Mouse (Mus musculus) Patski (cell line): ENCODE data around the gene Fam222a. TPM values are rescaled to one million over a fixed set of nuclear protein-coding genes. Genes with fewer than 3 reads are reported as not detected.
A peak's percentile ranks its signal among the peaks of the same experiment; 100 is the strongest.

Source experiments
- ATAC-seq: fragments of 100-300 bp; one replicate; pipeline ENCODE4 v1.8.0; 2021
- CTCF ChIA-PET: fragments of 350-600 bp; sonication (Branson Sonifier 250); formaldehyde crosslinking; loops from one replicate; lab custom pipeline; 2022; ENCODE audit warnings: inconsistent platforms; lab: Charles Lee
- POLR2A ChIA-PET: fragments of 350-600 bp; sonication (Branson Sonifier 250); formaldehyde crosslinking; loops from one replicate; lab custom pipeline; 2022; ENCODE audit warnings: antibody characterized with exemption, inconsistent platforms; lab: Charles Lee
- DNase-seq: peaks from one replicate; pipeline ENCODE4 v3.0.0-alpha.2; 2011; ENCODE audit warnings: low read depth, low spot score
- H3K27me3 ChIP-seq: fragments of 371-371 bp; one replicate; pipeline ENCODE4 v1.5.1; 2021
- CTCF ChIP-seq: fragments of 100-300 bp; IDR thresholded peaks from one replicate; pipeline ENCODE4 v1.5.1; 2021
- in situ Hi-C: fragments of 300-500 bp; cut with MboI; formaldehyde crosslinking; loops from 3 replicates; pipeline ENCODE4 v1.11.1; 2018; ENCODE audit warnings: low pct_unique_long_range_greater_than_20kb, mixed read lengths
- polyA plus RNA-seq: library from polyadenylated mRNA; unstranded; gene quantifications from one replicate; pipeline ENCODE4 v1.2.3, GENCODE M21; 2021

Fam222a gene
- polyA plus RNA-seq, 1 experiment from 2014 or later, result 2.1 TPM

DNA sequence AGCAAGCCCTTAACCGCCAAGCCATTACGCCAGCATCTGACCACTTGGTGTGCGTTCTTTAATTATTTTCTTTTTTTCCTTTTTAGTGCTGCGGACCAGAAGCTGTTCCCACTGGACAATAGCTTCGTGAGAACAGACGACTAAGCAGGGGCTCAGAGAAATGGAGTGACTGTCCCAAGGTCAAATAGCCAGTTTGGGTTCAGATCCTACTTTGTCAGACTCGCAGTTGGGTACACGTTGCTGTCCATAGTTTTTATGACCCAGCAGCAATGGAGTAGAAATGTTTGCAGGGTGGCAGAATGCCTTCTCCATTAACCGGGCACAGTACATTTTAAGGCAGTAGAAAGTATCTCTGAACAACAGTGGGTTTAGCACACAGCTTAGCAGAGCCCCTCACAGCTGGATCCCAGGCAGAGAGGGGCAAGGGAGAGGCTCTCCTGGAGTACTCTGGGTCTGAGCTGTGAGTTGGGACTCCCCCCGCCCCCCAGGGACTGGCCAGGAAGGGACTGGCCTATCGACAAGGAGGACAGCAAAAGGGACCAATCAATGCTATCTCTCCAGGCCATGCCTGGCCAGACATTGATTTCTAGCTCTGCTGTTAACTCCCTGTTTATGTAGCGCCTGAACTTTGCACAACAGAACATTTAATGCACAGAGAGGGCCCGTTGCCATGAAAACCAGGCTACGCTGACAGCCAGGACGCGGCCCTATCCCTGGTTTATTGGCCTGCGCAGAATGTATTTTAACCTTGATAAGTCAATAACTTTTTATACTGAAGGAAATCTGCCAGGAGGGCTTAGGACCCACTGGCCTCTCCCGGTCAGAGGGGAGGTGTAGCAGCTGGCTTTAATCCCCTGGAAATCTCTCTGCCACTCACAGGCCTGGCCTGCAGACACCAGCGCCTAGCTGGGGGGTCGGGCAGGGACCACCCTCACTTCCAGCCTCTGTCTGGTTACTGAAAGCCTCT lies 9.8 kb upstream of the Fam222a start:
- ChIA-PET CTCF (no interaction called here), POLR2A (interaction anchor here (1.0 kb wide), 1 partner anchor 10 kb away, joined by 3 read pairs; no protein-coding TSS in a partner anchor)
- ATAC-seq, result no peak
- in situ Hi-C loops, result no loop called here
- no peak for TF ChIP-seq CTCF
- no peak for DNase-seq
- H3K27me3 ChIP-seq, result peaks cover 12% of the 10 kb centered on the region

DNA sequence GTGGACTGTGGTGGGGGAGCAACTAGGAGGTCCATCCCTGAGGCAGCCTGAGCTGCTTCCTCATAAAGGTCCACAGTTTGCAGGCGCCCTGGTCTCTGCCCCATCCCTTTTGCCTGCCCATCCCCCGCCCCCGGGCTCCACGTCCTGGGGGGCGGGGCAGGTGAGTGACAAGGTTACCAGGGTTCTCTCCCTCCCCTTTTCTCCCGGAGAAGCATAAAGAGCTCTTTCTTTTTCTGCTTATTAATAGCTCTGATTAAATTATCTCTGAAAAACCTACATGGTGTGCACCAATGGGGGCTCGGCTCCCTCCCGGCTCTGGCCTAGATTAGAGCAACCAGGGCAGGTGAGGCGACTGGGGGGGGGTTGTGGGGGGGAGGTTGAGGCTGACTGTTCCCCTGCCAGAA lies 7.3 kb upstream of the Fam222a start:
- DNase-seq (no peak), ATAC-seq (no peak)
- ChIA-PET CTCF (interaction anchor here (1.3 kb wide), 1 partner anchor 43 kb away, joined by 4 read pairs; no protein-coding TSS in a partner anchor), POLR2A (no interaction called here)
- no peak for TF ChIP-seq CTCF
- peaks cover 12% of the 10 kb centered on the region for H3K27me3 ChIP-seq
- in situ Hi-C loops, result loop anchor here (5.0 kb wide), 1 partner anchor 98 kb away; no protein-coding TSS in a partner anchor

DNA sequence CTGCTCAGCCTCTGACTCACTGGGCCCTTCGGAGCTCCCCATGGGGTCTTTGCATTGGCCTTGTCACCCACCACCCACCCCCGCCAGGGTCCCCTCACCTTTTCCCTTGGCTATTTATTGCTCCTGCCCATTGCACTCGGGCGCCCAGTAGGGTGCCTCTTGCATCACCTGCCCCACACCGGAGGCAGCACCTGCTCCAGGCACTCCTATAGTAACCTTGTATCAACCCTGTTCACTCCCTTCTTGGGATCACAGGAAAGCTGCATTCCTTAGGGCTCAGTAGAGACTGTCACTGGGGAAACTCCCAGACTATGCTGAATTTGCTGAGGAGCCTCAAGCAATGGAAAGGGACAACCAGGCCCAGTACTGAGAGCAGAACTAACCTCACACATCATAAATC lies 6.9 kb upstream of the Fam222a start:
- TF ChIP-seq CTCF, result no peak
- H3K27me3 ChIP-seq, result peaks cover 12% of the 10 kb centered on the region
- ChIA-PET POLR2A (no interaction called here), CTCF (no interaction called here)
- DNase-seq (no peak), ATAC-seq (no peak)
- in situ Hi-C loops, result loop anchor here (5.0 kb wide), 1 partner anchor 99 kb away; no protein-coding TSS in a partner anchor

GRCm38 (mm10) chr5:114563994-114564393 lies 3.8 kb upstream of the Fam222a start:
- TF ChIP-seq CTCF, result no peak
- H3K27me3 ChIP-seq, result peaks cover 4% of the 10 kb centered on the region
- POLR2A ChIA-PET, result no interaction called here
- no peak for DNase-seq
- ATAC-seq, result no peak
- in situ Hi-C loops, result loop anchor here (5.0 kb wide), 1 partner anchor 102 kb away; no protein-coding TSS in a partner anchor
- CTCF ChIA-PET, result no interaction called here

- no peaks in the 10 kb centered on the region for H3K27me3 ChIP-seq
- POLR2A ChIA-PET, result no interaction called here
- CTCF ChIA-PET, result no interaction called here
- DNase-seq, result no peak
- in situ Hi-C loops, result no loop called here
- no peak for ATAC-seq
- TF ChIP-seq CTCF, result no peak
These were observed 2.5 kb upstream of the Fam222a start for GRCm38 (mm10) chr5:114565305-114565704.

DNA sequence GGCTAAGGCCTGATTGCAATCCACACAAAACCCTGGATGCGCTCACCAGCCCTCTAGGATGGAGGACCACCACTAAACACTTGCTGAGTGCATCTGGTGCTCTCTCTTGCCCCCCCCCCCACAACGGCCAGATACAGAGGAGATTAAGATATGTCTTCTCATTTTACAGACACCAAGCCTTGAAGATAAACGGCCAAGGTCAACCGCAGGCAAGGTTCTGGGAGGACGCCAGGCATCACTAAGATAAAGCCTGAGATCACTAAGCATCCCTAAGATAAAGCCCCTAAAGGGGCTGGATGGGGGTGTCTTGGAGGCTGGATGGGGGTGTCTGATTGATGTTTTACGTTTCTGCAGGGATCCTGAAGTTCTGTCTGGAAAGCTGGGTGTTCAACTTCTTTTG lies 2.1 kb upstream of the Fam222a start:
- TF ChIP-seq CTCF, result no peak
- in situ Hi-C loops, result no loop called here
- CTCF ChIA-PET, result no interaction called here
- ATAC-seq, result no peak
- H3K27me3 ChIP-seq, result no peaks in the 10 kb centered on the region
- POLR2A ChIA-PET, result no interaction called here
- DNase-seq, result no peak

GRCm38 (mm10) chr5:114566461-114566860 lies 1.4 kb upstream of the Fam222a start:
- no peak for TF ChIP-seq CTCF
- H3K27me3 ChIP-seq, result no peaks in the 10 kb centered on the region
- ChIA-PET POLR2A (interaction anchor here (1.3 kb wide), 1 partner anchor 10 kb away, joined by 5 read pairs; no protein-coding TSS in a partner anchor), CTCF (interaction anchor here (1.4 kb wide), 1 partner anchor 34 kb away, joined by 4 read pairs; no protein-coding TSS in a partner anchor)
- in situ Hi-C loops, result no loop called here
- ATAC-seq, result no peak
- no peak for DNase-seq

- DNase-seq (peak; percentile 80), ATAC-seq (peak; percentile 89)
- TF ChIP-seq CTCF, result no peak
- CTCF ChIA-PET, result interaction anchor here (0.9 to 2.1 kb wide), 7 partner anchors 22 to 106 kb away, joined by 3 to 6 read pairs (median 5); no protein-coding TSS in a partner anchor
- no peaks in the 10 kb centered on the region for H3K27me3 ChIP-seq
- POLR2A ChIA-PET, result interaction anchor here (1.3 kb wide), 3 partner anchors 11 to 105 kb away, joined by 3 to 5 read pairs (median 4); no protein-coding TSS in a partner anchor
- in situ Hi-C loops, result no loop called here
These were observed 720 bp upstream of the Fam222a start for GRCm38 (mm10) chr5:114567075-114567517.

GRCm38 (mm10) chr5:114568818-114569217 lies 1.0 kb downstream of the Fam222a start:
- CTCF ChIA-PET, result interaction anchor here (0.8 to 2.1 kb wide), 8 partner anchors 11 to 97 kb away, joined by 3 to 6 read pairs (median 4); no protein-coding TSS in a partner anchor

GRCm38 (mm10) chr5:114569918-114570670 lies 2.3 kb downstream of the Fam222a start:
- DNase-seq, result no peak
- ChIA-PET CTCF (no interaction called here), POLR2A (interaction anchor here (1.1 kb wide), 1 partner anchor 38 kb away, joined by 3 read pairs; no protein-coding TSS in a partner anchor)
- H3K27me3 ChIP-seq, result no peaks in the 10 kb centered on the region
- ATAC-seq, result no peak
- in situ Hi-C loops, result no loop called here
- TF ChIP-seq CTCF, result no peak

More at GRCm38 (mm10) chr5:114568818-114569217, 1.0 kb downstream of the Fam222a start:
- DNase-seq, result no peak
- no peak for TF ChIP-seq CTCF
- in situ Hi-C loops, result no loop called here
- no peak for ATAC-seq
- H3K27me3 ChIP-seq, result no peaks in the 10 kb centered on the region
- POLR2A ChIA-PET, result interaction anchor here (0.5 to 1.4 kb wide), 6 partner anchors 10 to 282 kb away, joined by 3 to 5 read pairs (median 3); no protein-coding TSS in a partner anchor
